Mouse (Mus musculus): ENCODE results near the gene Cd276. TPM values are rescaled to one million over a fixed set of nuclear protein-coding genes. Genes with fewer than 3 reads are reported as not detected.

Cd276 gene
- total RNA-seq, 2 experiments from 2014 or later: 23.7 to 33.1 TPM

- no peak for DNase-seq
Measured at GRCm38 (mm10) chr9:58552083-58552482, 3.2 kb downstream of the Cd276 start.

DNA sequence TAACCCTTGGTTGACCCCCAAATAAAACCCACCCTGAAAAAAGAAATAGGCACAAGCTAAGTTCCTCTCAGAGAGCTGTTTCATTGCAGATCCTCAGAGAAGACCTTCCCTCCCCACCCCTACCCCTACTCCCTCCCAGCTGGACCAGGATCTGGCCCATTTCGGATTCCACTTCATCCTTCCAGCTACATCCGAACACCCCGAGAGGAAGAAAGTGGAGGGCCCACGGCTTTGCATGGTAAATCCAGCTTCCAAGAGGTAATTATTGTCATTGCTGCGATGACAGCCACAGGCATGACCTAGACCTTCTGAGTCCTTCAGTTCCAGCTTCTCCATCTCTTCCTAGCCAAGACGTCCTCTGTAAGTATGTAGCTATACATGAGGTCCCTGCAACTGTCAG lies 4.3 kb downstream of the Cd276 start:
- no peak for DNase-seq

- DNase-seq: no peak
Measured at GRCm38 (mm10) chr9:58549694-58550093, 5.5 kb downstream of the Cd276 start.

DNA sequence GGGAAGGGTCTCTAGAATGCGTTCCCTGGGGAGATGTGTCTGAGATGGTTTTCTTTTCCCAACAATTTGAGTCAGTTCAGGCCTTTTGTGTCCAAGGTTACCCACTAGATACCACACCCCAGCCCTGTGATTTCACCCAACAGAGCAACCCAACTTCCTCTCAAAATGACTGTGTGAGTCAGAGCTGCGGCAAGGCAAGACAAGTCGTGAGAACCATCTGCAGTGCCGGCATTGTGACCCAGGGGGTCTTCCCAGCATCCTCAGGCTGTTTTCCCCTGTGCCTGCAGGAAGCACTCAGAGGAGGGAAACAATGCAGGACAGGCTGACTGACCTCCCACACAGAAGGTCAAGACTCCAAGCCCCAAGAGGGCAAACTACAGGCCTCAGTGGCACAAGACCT lies 6.3 kb downstream of the Cd276 start:
- DNase-seq: no peak

- DNase-seq: peak; percentile 65
Measured at GRCm38 (mm10) chr9:58546630-58547360, 8.4 kb downstream of the Cd276 start.

GRCm38 (mm10) chr9:58545428-58545827 lies 9.8 kb downstream of the Cd276 start:
- DNase-seq: no peak

GRCm38 (mm10) chr9:58544879-58545324 lies 10.3 kb downstream of the Cd276 start:
- no peak for DNase-seq

GRCm38 (mm10) chr9:58541895-58542338 lies 13.3 kb downstream of the Cd276 start:
- peak; percentile 91 for DNase-seq

DNA sequence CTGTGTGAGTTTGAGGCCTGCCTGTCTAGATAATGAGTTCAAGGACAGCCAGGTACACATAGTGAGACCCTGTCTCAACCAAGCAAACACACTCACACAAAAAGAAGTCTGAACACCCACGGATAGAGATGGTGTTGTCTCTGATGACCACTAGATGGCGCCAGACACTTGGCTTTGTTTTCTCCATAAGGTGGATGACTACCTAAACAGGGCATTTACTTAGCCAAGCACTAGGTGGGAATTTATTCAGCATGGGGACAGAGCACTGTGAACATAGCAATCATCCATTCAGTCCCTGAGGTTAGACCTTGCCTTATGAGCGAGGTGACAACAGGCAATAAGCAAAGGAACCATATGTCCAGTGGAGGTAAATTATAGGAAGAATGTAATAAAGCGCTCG lies 15.4 kb downstream of the Cd276 start:
- peak; percentile 43 for DNase-seq

- DNase-seq: no peak
Measured at GRCm38 (mm10) chr9:58537774-58538173, 17.5 kb downstream of the Cd276 start.

- DNase-seq: no peak
Measured at GRCm38 (mm10) chr9:58535447-58536134, 19.6 kb downstream of the Cd276 start.

GRCm38 (mm10) chr9:58534766-58535165 lies 20.5 kb downstream of the Cd276 start:
- DNase-seq: peak; percentile 38

GRCm38 (mm10) chr9:58533322-58533721 lies 21.9 kb downstream of the Cd276 start:
- no peak for DNase-seq

GRCm38 (mm10) chr9:58532236-58532635 lies 23.0 kb downstream of the Cd276 start:
- no peak for DNase-seq

DNA sequence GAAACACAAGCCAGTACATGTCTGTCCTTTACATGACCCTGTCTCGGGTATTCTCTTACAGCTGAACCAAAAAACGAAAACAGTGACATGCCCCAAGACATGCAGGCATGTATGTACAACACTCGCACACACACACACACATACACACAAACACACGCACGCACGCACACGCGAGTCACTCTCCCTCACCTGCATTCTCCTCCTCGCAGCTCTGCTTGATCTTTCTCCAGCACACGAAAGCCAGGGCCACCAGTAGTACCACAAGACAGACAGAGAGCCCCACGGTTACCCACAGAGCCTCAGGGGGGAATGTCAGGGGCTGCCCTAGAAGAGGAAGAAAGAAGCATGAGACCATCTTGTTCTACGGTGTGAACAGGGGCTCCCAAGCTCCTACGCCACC lies 24.8 kb downstream of the Cd276 start:
- DNase-seq: no peak

DNA sequence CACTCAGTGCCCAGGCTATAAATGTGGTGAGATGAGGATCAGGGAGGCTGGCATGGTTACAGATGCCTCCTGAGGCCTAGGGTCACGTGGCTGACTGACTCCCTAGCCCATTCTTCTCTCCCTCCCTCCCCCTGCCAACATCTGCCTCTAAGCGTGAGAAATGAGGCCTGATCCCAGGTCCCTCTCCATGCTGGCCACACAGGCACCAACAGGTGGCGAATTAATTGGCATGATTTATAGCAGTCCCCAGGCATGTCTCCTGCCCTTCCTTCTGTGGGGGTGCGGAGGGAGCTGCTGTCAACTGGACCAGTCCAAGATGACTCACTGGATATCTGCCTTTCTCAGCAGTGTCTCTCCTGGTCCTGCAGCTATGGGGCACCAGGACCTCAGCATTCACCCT lies 27.4 kb downstream of the Cd276 start:
- DNase-seq: no peak

DNA sequence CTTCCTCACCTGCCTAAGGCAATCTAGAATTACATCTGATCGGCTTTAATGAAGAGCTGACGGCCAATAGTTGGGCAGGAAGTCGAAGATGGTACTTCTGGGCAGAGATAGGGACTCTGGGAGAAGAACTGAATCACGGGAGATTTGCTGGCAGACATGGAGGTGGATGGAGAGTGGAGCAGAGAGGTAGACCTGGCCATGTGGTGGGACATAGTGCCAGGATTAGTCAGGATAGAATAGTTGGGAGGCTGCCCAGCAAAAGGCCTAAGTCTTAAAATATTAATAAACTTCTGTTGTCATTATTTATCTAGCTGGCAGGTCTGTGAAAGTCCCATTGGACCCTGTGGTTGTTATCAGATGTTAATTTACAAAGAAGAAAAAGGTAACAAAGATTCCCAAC lies 30.1 kb downstream of the Cd276 start:
- no peak for DNase-seq

DNA sequence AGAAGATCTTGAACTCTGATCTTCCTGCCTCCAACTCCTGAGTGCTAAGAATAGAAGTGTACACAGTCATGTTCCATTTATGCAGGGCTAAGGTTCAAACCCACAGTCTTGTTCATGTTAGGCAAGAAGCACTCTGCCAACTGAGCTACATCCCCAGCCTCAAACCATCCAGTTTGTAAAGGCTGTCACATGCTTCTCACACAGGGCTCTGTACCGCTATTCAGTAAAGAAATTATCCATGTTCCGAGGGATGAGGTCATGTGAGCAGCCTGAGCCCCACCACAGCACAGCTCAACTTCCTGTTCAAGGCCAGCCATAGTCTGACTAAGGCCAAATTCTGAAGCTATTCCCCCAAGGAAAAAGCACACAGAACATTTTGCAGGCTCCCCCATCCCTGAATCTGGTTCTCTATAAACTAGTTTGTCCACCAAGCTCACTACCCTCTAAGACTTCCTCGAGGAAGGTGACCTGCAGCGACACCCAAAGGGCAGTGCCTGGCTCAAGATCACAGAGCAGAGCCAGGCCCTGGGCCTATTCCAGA lies 33.3 kb downstream of the Cd276 start:
- DNase-seq: no peak

DNA sequence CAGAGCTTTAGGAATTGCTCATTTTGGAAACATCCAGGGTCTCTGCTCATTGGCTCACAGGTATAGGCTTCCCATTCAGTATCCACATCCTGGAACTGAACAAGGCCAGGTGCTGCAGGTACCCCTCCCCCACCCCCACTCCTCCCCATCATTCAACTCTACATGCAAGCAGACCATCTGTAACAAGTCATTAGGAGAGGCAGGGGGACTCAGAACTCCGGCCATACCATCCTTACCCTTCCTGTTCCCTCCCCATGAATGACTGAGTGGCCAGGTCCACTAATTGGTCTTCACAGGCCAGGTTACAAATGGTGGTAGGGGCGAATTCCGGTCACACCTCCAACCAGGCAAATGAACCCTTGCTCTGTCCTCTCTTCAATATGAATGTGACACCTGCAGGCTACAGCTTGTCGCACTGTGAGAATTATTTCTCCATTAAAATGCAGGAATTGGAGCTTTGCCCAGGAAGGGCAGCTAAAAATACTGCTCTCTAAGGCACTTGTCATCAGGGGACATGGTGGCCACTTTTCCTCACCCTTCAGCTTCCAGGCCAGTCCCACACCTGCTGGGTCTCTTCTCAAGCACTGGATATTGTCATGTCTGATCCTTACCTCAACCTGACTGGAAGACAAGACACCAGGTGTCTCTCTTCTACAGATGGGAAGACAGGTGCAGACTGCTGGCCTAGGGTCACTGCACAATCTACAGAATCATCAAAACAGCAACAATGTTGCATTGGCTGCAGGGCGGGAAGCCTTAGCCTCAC lies 34.2 kb downstream of the Cd276 start:
- no peak for DNase-seq

DNA sequence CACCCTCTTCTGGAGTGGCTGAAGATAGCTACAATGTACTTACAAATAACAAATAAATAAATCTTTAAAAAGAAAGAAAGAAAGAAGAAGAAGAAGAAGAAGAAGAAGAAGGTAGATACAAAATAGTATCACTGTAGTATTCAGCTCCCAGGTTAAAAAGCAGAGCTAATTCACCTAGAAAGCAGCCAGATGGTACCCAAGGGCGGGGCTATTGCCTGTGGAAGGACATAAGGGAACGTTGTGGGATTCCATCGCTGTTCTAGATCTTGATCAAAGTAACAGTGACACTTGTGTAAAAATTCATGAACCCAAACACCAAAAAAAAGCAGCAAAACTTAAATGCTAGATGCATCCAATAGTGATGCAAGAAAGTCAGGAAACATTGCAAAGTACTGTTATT lies 35.3 kb downstream of the Cd276 start:
- DNase-seq: no peak

DNA sequence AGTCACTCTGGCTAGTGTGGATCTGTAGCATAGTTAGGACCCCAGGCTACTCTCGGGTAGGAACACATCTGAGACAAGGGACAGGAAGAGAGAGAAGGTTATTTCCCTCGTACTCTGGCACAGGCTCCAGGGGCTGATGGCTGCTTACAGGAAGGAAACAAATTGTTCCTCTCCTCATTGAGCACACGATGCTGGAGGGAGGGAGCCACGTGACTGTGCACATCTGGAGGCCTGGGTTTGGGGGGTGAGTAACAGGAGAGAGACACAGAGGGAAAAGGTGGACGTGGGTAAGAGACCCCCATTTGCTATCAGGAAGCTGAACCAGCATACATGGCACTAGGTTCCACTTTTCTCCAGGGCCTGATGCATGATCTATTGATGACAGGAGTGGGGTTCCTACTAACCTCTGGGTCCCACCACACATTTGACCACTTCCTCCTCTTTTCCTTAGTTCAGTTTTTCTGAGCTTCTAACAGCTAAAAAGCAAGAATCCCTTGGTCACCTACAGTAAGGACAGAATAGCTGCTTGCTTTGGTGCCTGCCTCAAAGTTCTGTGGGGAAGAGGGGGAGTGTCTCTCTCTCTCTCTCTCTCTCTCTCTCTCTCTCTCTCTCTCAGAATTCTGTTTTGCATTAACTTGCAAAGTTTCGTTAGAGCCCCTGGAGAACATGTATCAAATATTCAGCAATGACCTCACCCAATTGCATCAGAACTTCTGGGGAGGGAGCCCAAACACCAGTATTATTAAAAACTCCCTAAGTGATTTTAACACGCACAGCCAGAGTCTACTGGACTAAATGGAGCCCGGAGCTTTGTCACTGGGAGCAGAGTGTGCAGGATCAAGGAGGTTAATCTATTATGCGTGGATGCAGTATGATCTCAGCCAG lies 37.1 kb downstream of the Cd276 start:
- no peak for DNase-seq

DNA sequence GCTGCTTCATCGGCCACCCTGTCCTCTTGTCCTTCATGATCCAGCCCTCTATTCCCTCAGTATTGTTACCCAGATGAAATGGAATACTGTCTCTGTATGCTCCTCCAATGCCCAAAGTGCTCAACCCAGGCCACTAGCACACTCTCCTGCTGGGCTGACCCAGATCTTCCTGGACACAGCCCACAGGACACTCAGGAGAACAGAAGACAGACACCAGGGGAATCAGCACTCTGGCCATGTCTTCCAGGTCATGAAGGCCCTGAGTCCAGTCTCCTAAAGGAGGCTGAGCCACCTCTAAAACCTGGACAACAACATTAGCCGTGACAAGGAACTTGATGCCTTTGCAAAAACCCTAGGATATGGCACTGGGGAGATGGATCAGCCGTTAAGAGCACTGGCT lies 38.8 kb downstream of the Cd276 start:
- no peak for DNase-seq

Measured in gastrocnemius, postnatal 10 days (tissue).